Mouse (Mus musculus) embryonic fibroblast, embryonic 13.5 days (primary cell): ENCODE data around the gene Ankrd17.

Experiments
- CTCF ChIP-seq: IDR thresholded peaks from 2 replicates; pipeline ENCODE4 v1.5.1; 2011; ENCODE audit warnings: mild to moderate bottlenecking, control low read depth, low read length, moderate library complexity, borderline replicate concordance; ENCODE audit not compliant: insufficient read depth
- POLR2A ChIP-seq: IDR thresholded peaks from 2 replicates; pipeline ENCODE4 v1.6.1; 2011; ENCODE audit warnings: low read depth, mild to moderate bottlenecking, control low read depth, low read length, moderate library complexity

GRCm38 (mm10) chr5:90199922-90200632 is 166.3 kb downstream of the Ankrd17 start:
- TF ChIP-seq CTCF: no peak
- no peak for TF ChIP-seq POLR2A
